Mouse (Mus musculus): Measurements from ENCODE around the gene Upk3b.
A peak's percentile ranks its signal among the peaks of the same experiment; 100 is the strongest.
"Not testable (repeated sequence)": the region's sequence is repeated elsewhere in the genome, so short reads cannot be mapped to it uniquely, and the experiment has no call there.

The Upk3b gene

DNA sequence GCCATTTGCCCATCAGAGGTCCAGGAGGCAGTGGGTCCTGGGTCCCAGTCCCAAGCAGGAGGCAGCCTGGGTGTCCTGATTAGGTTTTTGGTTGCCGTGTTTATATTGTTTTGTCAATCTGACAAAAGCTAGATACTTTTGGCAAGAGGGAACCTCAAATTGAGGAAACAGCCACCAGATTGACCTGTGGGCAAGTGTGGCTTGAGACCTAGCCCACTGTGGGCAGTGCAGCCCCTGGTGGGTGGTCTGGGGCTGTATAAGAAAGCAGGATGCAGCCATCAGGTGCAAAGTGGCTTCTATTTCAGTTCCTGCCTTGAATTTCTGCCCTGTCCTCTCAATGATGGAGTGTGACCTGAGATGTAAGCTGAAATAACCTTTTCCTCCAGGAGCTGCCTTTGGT is 3.0 kb upstream of the Upk3b start:
- no peak for DNase-seq (ENCODE audit: low spot score in 2 of 2)

DNA sequence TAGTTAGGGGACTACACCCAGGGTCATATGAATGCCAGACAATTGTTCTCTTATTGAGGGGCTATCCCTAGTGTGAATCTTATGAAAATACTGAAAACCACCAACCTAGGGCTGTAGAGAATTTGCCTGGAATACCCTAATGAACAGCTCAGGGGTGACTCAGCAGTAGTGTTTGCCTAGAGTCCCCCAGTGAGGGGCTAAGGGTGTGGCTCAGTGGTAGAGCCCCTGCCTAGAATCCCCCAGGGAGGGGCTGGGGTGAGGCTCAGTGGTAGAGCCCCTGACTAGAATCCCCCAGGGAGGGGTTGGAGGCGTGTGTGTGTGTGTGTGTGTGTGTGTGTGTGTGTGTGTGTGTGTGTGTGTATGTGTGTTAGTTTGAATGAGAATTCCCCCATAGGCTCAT is 1.6 kb upstream of the Upk3b start:
- DNase-seq (ENCODE audit: low spot score in 2 of 2), result no peak

DNA sequence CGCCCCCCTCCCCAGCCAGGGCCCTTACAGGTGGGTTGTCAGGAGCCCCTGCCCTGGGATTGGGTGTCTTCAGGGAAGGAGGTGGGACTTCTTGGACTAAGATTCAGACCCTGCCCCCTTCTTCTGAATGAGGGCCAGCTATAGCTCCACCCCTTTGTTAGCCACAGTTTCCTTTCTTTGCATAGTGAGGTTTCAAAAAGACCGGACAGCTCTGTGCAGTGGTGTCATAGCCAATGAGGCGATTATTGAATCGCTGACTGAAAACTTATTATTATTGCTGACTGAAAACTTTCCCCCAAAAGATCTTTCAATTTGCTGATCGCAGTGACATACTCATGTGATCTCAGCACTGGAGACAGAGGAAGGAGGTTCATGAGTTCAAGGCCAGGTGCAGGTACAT is 1.9 kb downstream of the Upk3b start:
- DNase-seq (ENCODE audit: low spot score in 2 of 2), result no peak

DNA sequence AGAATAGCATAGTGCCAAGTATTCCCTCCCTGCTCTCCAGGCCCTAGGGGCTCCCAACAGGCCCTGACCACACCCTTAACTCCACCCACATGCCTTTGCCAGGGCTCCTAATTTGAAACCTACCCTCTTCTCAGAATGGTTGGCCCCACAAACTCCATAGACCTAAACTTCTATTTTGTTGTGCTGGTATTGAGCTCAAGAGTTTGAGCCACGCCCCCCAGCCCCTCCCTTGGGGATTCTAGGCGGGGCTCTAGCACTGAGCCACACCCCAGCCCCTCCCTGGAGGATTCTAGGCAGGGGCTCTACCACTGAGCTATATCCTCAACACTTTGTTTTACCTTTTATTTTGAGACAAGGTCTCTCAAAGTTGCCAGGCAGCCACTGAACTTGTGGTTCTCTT is 3.0 kb downstream of the Upk3b start:
- no peak for DNase-seq (ENCODE audit: low spot score in 2 of 2)

DNA sequence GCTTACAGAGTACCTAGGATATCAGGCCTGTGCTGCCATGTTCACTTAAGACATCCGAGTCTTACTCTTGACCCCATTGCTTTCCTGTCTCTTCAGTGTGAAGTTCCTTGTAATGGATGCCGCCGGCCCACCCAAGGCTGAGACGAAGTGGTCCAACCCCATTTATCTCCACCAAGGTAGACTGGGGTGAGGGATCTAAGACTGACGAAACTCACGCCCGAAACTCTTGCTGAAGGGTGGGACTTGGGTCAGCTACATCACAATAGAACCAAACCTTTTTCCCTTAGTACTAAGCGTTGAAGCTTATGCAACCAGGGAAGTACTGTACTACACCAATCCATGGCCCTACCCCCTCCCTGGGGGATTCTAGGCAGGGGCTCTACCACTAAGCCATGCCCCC is 3.4 kb downstream of the Upk3b start:
- DNase-seq (ENCODE audit: low spot score in 2 of 2), result no peak

DNA sequence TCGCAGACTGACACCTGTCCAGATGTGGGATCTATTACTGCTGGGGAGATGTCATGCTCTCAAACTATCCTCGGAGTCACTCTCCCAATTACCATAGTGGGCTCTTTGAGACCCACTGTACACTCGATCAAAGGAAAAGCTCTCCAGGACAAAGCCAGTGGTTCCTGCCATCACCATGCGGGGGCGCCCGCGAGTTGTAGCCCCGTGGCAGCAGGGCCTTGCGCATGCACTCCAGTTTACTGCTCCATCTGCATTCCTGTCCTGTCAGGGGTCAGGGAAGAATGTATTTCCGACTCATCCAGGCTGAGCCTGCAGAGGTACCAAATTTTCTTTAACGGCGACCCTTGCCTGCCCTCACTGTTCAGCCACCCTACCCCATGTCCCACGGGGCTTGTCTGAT is 6.6 kb downstream of the Upk3b start:
- DNase-seq (ENCODE audit: low spot score in 2 of 2), result no peak

DNA sequence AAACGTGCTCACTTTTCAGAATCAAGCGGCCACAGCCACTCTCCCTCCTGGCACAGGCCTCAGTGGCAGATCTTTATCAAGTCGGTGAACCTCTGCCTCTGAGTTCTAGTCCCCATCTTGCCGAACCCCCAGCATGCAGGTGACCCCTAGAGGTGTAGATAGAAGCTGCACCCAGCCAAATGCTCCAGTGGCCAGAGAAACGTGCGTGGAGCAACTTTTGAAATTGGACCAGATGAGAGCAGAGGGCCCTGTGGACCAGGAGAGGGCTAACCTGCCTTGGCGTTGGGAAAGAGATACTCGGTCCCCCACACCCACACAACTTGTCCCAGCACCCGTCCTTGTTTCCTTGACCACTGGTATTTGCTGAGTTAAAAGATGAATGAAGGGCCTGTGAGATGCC is 7.1 kb downstream of the Upk3b start:
- no peak for DNase-seq (ENCODE audit: low spot score in 2 of 2)

DNA sequence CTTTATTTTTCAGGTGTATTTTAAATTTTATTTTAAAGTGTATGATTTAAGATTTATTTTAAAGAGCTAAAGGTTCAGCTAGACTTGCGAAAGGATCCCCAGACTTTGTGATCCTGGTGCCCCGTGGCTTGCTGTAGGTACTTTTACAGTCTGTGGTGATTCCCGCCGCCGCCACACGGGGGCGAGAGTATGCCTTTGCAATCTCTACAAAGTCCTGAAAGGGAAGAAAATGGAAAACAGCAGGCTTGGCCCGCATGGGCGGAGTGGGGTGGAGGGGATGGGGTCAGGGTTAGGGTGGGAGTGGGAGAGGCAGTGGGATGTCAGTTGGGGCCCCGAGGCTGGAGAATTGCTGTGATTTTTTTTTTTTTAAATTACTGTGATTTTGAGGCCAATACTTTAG is 7.7 kb downstream of the Upk3b start:
- peak; percentile 88 to 89 for DNase-seq (ENCODE audit: low spot score in 2 of 2)

DNA sequence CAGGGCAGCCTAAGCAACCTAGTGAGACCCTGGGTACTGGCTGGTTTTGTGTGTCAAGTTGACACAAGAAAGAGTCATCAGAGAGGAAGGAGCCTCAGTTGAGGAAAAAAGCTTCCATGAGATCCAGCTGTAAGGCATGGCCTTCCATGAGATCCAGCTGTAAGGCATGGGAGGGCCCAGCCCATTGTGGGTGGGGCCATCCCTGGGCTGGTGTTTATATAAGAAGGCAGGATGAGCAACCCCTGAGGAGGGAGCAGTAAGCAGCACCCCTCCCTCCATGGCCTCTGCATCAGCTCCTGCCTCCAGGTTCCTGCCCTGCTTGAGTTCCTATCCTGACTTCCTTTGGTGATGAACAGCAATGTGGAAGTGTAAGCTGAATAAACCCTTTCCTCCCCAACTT is 10.2 kb downstream of the Upk3b start:
- not testable (repeated sequence) for DNase-seq (ENCODE audit: low spot score in 2 of 2)

DNA sequence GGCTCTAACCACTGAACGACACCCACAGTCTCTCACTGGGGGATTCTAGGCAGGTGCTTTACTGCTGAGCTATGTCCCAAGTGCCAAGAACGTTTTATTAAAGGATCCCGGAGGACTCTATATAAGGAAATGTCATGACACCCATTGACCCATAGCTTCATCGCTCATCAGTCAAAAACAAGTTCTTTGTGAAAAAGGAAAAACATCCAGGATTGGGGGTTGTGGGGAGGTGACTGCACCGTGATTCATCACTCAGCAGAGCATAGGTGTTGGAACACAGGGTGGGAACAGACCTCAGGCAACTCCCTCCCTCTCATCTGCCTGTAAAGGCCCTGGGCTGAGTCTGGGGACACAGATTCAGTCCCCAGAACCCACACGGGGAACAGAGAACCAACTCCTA is 11.6 kb downstream of the Upk3b start:
- no peak for DNase-seq (ENCODE audit: low spot score in 2 of 2)

DNA sequence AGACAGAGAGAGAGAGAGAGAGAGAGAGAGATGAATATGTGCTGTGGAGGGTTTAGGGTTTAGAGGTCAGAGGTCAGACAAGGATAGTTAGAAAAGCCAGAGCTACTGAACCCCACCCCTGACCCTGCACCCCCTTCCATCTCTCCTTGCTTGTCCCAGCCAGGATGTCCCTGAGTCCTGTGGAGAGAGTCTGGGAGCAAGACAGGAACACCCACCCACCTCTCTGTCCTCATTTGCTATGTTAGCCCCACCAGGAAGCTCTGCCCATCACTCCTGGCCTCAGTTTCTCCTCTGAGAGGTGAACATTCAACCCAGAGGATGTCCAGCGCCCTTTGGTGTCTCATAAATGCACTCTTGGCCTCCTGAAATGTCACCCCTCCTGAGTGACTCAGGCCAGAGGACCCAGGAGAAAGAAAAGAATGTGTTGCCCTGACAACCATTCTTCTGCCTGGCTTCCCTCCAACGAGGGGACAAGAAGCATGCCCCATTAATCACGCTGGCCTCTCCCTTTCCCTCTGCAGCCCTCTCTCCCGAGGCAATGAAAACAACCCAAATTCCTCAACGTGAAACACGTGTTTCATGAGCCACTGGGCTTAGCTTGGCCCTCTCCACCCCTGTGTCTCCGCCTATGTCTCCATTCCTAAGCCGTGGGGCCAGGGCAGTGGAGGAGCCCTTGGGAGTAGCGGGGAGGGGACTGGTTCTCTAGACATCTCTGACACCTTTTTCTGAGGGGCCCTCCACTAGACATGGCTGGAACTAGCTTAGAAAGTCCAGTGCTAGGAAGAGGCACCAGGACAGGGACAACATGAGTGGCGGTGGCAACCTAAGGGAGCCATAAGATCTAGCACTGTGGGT is 13.2 kb downstream of the Upk3b start:
- DNase-seq (ENCODE audit: low spot score in 2 of 2), result peak in 1 of 2 experiments; percentile 17

DNA sequence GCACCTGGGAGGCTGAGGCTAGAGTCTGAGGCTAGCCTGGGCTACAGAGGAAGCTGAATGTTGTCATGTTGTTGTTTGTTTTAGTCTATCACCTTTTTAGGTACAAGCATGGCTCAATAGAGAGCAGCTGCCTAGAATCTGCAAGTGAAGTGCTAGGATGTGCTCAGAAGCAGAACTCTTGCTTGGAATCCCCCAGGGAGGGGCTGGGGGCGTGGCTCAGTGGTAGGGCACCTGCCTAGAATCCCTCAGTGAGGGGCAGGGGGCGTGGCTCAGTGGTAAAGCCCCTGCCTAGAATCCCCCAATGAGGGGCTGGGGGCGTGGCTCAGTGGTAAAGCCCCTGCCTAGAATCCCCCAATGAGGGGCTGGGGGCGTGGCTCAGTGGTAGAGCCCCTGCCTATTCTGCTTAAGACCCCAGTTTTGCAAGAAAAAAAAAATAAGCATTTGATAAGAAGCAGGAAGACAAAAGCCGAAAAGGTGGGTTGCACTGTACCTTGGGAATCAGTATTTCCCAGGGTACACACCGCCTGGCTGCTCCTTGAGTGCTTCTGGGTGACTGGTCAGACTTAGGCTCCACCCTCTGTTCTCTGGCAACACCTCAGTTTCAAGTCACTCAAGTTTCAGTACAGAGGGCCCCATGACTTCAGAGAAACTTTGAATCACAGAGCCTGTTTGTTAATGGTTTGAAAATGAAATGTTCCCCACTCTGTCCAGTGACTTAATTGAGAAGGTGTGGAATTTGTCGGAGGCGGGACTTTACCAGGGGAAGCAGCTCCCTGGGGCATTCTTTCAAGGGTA is 14.8 kb downstream of the Upk3b start:
- no peak for DNase-seq (ENCODE audit: low spot score in 2 of 2)

DNA sequence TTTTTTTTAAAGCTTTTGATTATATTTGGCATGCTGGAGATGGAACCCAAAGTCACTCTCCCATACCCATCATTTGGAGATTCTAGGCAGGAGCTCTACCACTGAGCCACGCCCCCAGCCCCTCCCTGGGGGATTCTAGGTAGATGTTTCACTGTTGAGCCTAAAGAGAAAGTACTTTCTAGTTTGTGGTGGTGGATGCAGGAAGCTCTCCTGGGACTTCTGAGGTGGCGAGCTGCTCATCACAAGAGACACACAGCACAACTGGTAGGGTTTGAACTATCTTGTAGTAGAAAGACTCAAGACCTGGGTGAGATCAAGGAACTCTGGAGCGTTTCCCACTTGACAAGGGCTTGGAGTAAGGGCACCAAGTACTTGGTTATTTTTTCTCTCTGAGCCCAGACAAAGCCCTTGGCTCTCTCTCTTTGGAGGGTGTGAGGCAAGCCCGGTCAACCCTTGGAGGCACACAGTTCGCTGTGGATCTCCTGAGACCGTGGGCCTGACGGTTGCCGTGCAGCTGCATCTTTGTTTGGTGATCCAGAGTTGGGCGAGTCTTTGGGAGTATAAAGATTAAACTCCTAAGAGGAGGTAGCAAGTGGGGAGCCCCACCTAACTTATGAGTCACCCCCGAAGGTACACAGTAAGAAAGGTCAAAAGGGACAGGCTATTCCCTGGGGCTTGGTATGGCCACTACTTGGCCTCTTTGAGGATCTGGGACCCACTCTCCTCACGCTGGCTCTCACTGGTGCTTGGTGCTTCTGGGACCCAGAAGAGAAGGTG is 16.2 kb downstream of the Upk3b start, which contains the start of gene Upk3bl:
Gene Upk3bl, plus strand, starts transcription at position 192 of the 777 bp plus-strand sequence.
- no peak for DNase-seq (ENCODE audit: low spot score in 2 of 2)

DNA sequence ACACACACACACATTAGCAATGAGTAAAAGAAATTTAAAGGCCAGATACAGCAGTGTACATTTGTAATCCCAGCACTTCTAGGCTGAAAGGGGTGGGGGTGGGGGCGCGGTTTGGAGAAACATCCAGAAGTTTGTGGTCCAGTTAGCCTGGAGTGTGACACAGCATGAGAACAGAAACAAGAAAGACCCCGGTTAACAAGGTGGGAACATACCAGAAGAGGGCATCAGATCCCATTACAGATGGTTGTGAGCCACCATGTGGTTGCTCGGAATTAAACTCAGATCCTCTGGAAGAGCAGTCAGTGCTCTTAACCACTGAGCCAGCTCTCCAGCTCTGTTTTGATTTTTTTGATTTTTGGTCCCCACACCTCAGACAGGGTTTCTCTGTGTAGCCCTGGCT is 17.8 kb downstream of the Upk3b start:
- DNase-seq (ENCODE audit: low spot score in 2 of 2), result no peak

DNA sequence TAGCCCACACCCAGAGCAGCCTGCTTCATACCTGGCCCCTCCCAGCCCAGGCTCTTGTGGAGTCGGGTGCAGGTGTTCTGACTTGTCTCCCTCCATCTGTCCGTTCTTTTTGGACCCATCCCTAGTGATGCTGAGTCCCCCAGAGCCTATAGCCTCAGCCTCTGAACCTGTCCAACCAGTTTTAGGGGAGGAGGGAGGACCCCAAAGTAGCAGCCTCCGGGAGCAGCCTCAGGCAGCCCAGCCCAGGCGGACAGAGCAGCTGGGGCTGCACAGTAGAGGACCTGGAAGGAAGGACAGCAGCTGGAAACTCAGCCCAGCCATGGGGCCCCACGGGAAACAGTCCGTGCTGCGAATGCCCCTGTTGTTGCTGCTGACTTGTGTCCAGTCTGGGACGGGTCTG is 18.8 kb downstream of the Upk3b start:
- DNase-seq (ENCODE audit: low spot score in 2 of 2), result no peak

DNA sequence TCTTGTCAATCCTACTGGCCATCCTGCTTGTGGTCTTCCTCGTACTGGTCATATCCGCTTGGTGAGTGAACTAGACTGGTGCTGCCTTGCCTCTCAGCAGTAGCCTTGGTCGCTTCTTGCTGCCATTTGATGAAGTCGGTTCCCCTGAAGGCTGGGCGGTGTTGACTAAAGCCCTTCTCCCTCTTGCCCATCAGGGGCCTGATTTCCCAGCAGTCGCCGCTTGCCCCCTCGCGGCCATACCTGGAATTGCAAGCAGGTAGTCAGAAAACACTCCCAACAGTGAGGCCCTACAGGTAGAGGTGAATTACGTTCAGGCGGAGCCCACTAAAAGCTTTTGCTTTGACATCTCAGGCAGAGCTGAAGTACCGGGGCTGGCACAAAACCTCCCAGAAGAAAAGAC is 23.3 kb downstream of the Upk3b start:
- peak; percentile 69 to 75 for DNase-seq (ENCODE audit: low spot score in 2 of 2)

DNA sequence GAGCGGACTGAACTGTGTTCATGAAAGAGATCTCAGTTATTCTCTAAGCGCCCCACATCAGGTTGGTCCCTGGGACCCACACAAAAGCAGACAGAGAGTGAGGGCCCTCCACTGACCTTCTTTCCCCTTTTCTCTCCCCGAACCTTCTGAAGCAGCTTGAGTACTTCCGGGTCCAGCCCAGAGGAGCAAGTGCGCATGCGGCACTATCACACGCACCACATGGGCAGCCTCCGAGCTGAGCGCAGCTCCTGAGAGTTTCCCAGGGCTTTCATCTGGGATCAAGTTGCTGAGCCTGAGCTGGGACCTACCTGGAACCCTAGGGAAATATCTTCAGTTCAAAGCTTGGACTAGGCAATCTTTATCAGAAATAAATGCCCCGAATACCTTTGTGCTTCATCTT is 25.6 kb downstream of the Upk3b start:
- DNase-seq (ENCODE audit: low spot score in 2 of 2), result no peak

DNA sequence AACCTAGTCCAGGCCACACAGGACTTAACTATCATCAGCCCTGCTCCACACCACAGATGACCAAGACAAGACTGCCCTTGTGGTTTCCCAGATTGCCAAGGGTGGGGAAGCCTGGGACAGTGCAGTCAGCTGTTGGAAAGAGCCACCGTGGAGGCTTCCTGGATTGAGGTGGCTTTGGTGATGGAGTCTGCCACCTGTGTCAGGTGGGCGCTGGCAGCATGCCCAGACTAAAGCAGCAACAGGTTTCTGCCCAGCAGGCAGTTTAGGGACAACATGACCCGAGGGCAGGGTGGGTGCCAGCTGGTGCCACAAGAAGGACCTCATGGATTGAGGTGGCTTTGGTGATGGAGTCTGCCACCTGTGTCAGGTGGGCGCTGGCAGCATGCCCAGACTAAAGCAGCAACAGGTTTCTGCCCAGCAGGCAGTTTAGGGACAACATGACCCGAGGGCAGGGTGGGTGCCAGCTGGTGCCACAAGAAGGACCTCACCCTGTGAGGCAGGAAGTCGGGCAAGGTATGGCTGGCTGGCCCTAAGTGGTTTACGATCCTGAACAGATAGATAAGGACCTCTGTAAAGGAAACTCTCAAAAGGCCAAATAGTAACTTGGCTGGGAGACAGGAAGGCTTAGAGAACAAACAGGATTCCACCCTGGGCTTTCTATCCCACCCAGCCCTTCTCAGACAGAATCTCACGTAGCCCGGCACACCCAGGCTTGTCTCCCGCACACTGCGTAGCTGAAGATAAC is 28.3 kb downstream of the Upk3b start:
- DNase-seq (ENCODE audit: low spot score in 2 of 2), result not testable (repeated sequence)

DNA sequence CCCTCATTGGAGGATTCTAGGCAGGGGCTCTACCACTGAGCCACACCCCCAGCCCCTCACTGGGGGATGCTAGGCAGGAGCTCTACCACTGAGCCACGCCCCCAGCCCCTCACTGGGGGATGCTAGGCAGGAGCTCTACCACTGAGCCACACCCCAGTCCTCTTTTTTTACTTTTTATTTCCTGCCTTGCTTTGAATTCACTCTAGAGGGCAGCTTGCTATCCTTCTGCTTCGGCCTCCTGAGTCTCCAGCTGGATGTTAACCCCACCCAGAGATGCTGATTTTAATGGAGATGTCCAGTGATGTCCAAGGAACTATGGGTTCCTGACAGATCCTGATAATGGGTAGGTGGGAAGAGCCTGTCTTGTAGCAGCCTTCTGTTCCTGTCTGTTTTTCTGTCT is 31.1 kb downstream of the Upk3b start:
- no peak for DNase-seq (ENCODE audit: low spot score in 2 of 2)

DNA sequence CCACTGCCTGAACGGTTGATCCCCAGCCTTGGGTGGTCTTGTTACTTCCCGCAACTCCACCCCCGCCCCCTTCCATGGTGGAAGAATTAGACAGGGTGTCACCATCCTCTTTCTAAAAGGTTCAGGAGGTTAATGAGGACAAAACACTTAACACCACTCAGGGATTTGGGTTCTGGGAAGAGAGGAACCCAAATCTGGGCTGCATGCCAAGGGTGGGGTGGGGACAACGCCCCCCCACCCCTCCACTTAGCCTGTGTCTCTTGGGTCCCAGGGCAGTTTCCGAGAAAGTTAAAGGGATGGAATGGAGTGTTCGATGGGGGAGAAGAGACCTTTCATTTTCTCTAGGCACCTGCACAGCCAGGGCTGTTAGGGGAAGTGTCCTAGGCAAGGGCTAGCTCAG is 34.8 kb downstream of the Upk3b start:
- no peak for DNase-seq (ENCODE audit: low spot score in 2 of 2)

DNA sequence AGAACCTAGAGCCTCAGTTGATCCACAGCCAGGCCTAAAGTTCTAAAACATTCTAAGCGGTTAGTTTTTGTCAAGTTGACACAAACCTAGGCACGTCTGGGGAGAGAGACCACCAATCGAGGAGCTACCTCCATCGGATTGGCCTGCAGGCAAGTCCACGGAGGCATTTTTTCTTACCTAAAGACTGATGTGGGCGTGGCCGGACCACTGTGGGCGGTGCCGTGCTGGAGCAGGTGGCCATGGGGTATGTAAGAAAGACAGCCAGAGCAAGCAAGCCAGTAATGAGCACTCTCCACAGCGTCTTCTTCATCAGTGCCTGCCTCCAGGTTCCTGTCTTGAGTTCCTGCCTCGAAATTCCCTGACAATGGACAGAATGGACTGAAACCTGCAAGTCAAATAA is 35.2 kb downstream of the Upk3b start:
- DNase-seq (ENCODE audit: low spot score in 2 of 2), result no peak

DNA sequence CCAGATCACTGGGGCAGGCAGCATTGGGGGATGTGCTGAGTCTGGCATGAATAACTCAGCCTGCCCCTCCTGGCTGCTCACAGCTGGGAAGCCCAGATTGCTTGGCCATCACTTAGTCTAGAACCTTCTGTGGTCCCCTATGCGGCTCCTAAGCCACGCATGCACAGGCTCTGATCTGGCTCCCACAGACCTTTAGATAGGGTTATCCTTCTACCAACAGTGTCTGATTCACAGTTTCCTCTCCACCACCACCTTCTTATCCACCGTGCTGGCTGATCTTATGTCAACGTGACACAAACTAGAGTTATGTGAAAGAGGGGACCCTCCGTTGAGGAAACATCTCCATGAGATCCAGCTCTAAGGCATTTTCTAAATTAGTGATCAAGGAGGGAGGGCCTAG is 36.8 kb downstream of the Upk3b start:
- DNase-seq (ENCODE audit: low spot score in 2 of 2), result no peak

Data from right cerebral cortex, adult 2 months (tissue).